In the genomic region with DNA sequence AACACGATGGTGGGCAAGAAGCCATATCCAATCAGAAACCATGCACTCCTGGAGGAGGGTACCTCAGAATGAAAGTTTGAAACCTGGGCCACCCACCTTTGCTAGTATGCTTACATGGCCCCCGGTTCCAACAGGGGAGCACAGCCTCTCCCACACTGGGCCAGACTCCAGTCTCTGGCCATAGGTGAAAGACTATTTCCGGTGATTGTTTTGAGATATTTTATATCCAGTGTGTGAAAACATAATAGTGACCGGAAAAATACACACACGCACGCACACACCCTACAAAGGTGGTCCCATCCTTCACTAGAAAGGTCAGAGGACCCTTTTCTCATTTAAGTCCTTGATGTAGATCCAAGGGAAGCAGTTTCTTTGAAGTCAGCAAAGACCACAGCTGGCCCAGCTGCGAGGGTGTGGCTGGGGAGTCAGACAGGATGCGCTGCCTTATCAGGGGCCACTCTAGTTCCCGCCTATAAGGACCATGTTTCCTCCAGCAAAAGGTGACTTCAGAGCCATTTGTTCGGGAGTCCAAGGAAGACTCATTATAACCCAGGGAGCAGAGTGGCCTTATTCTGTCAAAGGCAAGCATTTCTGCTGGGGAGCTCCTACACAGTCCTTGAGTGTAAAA, we compare ENCODE assay signal across 10 mouse cellular contexts.
DNase-seq lines count a peak whose midpoint lies in the region; ATAC-seq and TF ChIP-seq lines count a peak whose summit lies in the region.
"Had no signal": no experiment of that assay in that cellular context is flagged by ENCODE, and none has a peak within 500 bp of the region (broad histone marks: within the 10 kb centered on the region; RNA-seq: fewer than 3 reads in every experiment).

No protein-coding gene starts in this region.

- no peak for TF ChIP-seq POLR2A in lung, adult 2 months (IDR thresholded peaks at IDR 0.05; ENCODE audit: borderline replicate concordance, extremely low read depth, low read depth, low read length)
- TF ChIP-seq POLR2A in myocyte (IDR thresholded peaks at IDR 0.05; ENCODE audit: insufficient read length, low read depth), result no peak

- H3K4me1 ChIP-seq in lung, embryonic 14.5 days (ENCODE audit: insufficient read depth), result peaks cover 45% of the 10 kb centered on the region
- H3K4me1 ChIP-seq in lung, adult 2 months (ENCODE audit: control insufficient read depth, insufficient read depth, low read length), result peaks cover 49% of the 10 kb centered on the region
- H3K4me1 ChIP-seq in embryonic facial prominence, embryonic 13.5 days, result peaks cover 68% of the 10 kb centered on the region
- peaks cover 25% of the 10 kb centered on the region for H3K4me1 ChIP-seq in intestine, embryonic 16.5 days (ENCODE audit: control insufficient read depth, insufficient read depth, low read length)

- H3K27me3 ChIP-seq in lung, embryonic 14.5 days (ENCODE audit: insufficient read depth, low read length), result no peaks in the 10 kb centered on the region
- H3K27me3 ChIP-seq in embryonic facial prominence, embryonic 13.5 days, result no peaks in the 10 kb centered on the region
- H3K27me3 ChIP-seq in intestine, embryonic 16.5 days (replicated peaks; ENCODE audit: control insufficient read depth, insufficient read depth, low read length), result no peaks in the 10 kb centered on the region
- no peaks in the 10 kb centered on the region for H3K27me3 ChIP-seq in myocyte (ENCODE audit: control insufficient read depth, insufficient read depth, insufficient read length)

- 0 out of 2 replicates have a peak, but pooled peaks have one; percentile 15 for ATAC-seq in lung, embryonic 14.5 days (ENCODE audit: insufficient read depth)
- ATAC-seq in embryonic facial prominence, embryonic 13.5 days (ENCODE audit: insufficient number of reproducible peaks, insufficient read depth, low FRiP score, low TSS enrichment, low read depth), result no peak
- ATAC-seq in intestine, embryonic 16.5 days, result no peak

- no peaks in the 10 kb centered on the region for H3K9me3 ChIP-seq in lung, embryonic 14.5 days (ENCODE audit: low read depth, low read length)
- no peaks in the 10 kb centered on the region for H3K9me3 ChIP-seq in embryonic facial prominence, embryonic 13.5 days
- no peaks in the 10 kb centered on the region for H3K9me3 ChIP-seq in intestine, embryonic 16.5 days (ENCODE audit: control insufficient read depth, low read length)

- 54% methylated on average over 10 of the region's 10 CpGs for WGBS in lung, embryonic 14.5 days
- WGBS in lung, adult 2 months, result 47% methylated on average over 10 of the region's 10 CpGs
- 77% methylated on average over 10 of the region's 10 CpGs for WGBS in embryonic facial prominence, embryonic 13.5 days
- WGBS in intestine, embryonic 16.5 days, result 69% methylated on average over 10 of the region's 10 CpGs

- H3K9ac ChIP-seq in lung, embryonic 14.5 days, result 0 out of 2 replicates have a peak overlapping the region, but pooled peaks have one; percentile 23
- H3K9ac ChIP-seq in embryonic facial prominence, embryonic 13.5 days, result no peak overlapping the region
- no peak overlapping the region for H3K9ac ChIP-seq in intestine, embryonic 16.5 days (ENCODE audit: low read depth, low read length)

- no peak overlapping the region for H3ac ChIP-seq in myocyte (ENCODE audit: control insufficient read depth, insufficient read length)

- H3K36me3 ChIP-seq in lung, embryonic 14.5 days (ENCODE audit: insufficient read depth), result no peaks in the 10 kb centered on the region
- no peaks in the 10 kb centered on the region for H3K36me3 ChIP-seq in embryonic facial prominence, embryonic 13.5 days
- no peaks in the 10 kb centered on the region for H3K36me3 ChIP-seq in intestine, embryonic 16.5 days (ENCODE audit: control insufficient read depth, insufficient read depth, low read length)
- no peaks in the 10 kb centered on the region for H3K36me3 ChIP-seq in myocyte (ENCODE audit: control insufficient read depth, insufficient read depth)

- peak overlapping the region; percentile 86 for H3K27ac ChIP-seq in lung, embryonic 14.5 days (ENCODE audit: low read depth)
- peak overlapping the region; percentile 82 for H3K27ac ChIP-seq in embryonic facial prominence, embryonic 13.5 days
- H3K27ac ChIP-seq in intestine, embryonic 16.5 days (ENCODE audit: low read length), result peak overlapping the region; percentile 50

- peak; percentile 58 for DNase-seq in lung, embryonic 14.5 days
- DNase-seq in lung, adult 2 months, result no peak
- no peak for DNase-seq in cerebellum, adult 11-12 months
- no peak for DNase-seq in layer of hippocampus, adult 11-12 months (ENCODE audit: low spot score)
- DNase-seq in ovary, adult 18-20 months (ENCODE audit: low spot score), result no peak
- DNase-seq: gastrocnemius, postnatal 14 days had no signal

- no peak overlapping the region for H3K4me2 ChIP-seq in lung, embryonic 14.5 days
- H3K4me2 ChIP-seq in embryonic facial prominence, embryonic 13.5 days, result no peak overlapping the region
- no peak overlapping the region for H3K4me2 ChIP-seq in intestine, embryonic 16.5 days (ENCODE audit: low read depth, low read length)
- peak overlapping the region; percentile 79 for H3K4me2 ChIP-seq in myocyte (ENCODE audit: low read depth)
- H3K4me2 ChIP-seq: midbrain, embryonic 11.5 days had no signal

- no peak overlapping the region for H3K4me3 ChIP-seq in lung, embryonic 14.5 days (ENCODE audit: low read depth, low read length)
- H3K4me3 ChIP-seq in lung, adult 2 months (replicated peaks; ENCODE audit: extremely low read depth, low read depth, low read length), result no peak overlapping the region
- H3K4me3 ChIP-seq in embryonic facial prominence, embryonic 13.5 days, result no peak overlapping the region
- no peak overlapping the region for H3K4me3 ChIP-seq in intestine, embryonic 16.5 days (ENCODE audit: low read length)
- no peak overlapping the region for H3K4me3 ChIP-seq in myocyte

- TF ChIP-seq CTCF in lung, embryonic 14.5 days (IDR thresholded peaks at IDR 0.05; ENCODE audit: low read depth), result no peak
- TF ChIP-seq CTCF in lung, adult 2 months (IDR thresholded peaks at IDR 0.05; ENCODE audit: insufficient read depth, low read length), result no peak

- no peaks in the 10 kb centered on the region for H3K79me2 ChIP-seq in myocyte (ENCODE audit: control insufficient read depth, insufficient read depth)

TF ChIP-seq in myocyte, 11 proteins besides CTCF, POLR2A, EP300 and RAD21:
- peak in 1 of 3 experiments; percentile 49 for TF ChIP-seq MYOD1 (IDR thresholded peaks at IDR 0.05; ENCODE audit: control insufficient read depth in 1 of 3, insufficient read length in 2 of 3, low read depth in 2 of 3)
- TF ChIP-seq E2F4 (IDR thresholded peaks at IDR 0.05; ENCODE audit: insufficient read depth), result no peak
